Mouse (Mus musculus) stomach, embryonic 14.5 days (tissue): ENCODE results near the gene Iqsec2. TPM values are rescaled to one million over a fixed set of nuclear protein-coding genes. Genes with fewer than 3 reads are reported as not detected.

Experiments used
- ATAC-seq: fragments of 200-750 bp; cut with Nextera tagmentation; 2 replicates; pipeline ENCODE4 v1.8.0; 2017; ENCODE audit warnings: low read depth, moderate TSS enrichment; ENCODE audit not compliant: insufficient number of reproducible peaks, insufficient read depth, low FRiP score
- H3K27ac ChIP-seq: fragments of 300-500 bp; sonication (generic); 2 replicates; pipeline ENCODE4 v1.5.1; 2014; ENCODE audit warnings: mild to moderate bottlenecking, low read length, moderate library complexity, mixed read lengths
- H3K27me3 ChIP-seq: fragments of 300-500 bp; sonication (generic); 2 replicates; pipeline ENCODE4 v1.6.1; 2014; ENCODE audit warnings: low read length, control low read depth, mixed read lengths; ENCODE audit not compliant: control insufficient read depth, insufficient read depth
- H3K36me3 ChIP-seq: fragments of 300-500 bp; sonication (generic); 2 replicates; pipeline ENCODE4 v1.6.1; 2014; ENCODE audit warnings: mild to moderate bottlenecking, control low read depth, low read length, moderate library complexity, mixed read lengths; ENCODE audit not compliant: control insufficient read depth, insufficient read depth
- H3K4me1 ChIP-seq: fragments of 300-500 bp; sonication (generic); 2 replicates; pipeline ENCODE4 v1.6.1; 2014; ENCODE audit warnings: low read length, control low read depth, mixed read lengths; ENCODE audit not compliant: control insufficient read depth, insufficient read depth
- H3K4me2 ChIP-seq: fragments of 300-500 bp; sonication (generic); replicated peaks from 2 replicates; pipeline ENCODE4 v1.6.1; 2014; ENCODE audit warnings: low read depth, low read length, control low read depth
- H3K4me3 ChIP-seq: fragments of 300-500 bp; sonication (generic); 2 replicates; pipeline ENCODE4 v1.5.1; 2014; ENCODE audit warnings: low read depth, low read length, control low read depth
- H3K9ac ChIP-seq: fragments of 300-500 bp; sonication (generic); replicated peaks from 2 replicates; pipeline ENCODE4 v1.6.1; 2014; ENCODE audit warnings: low read depth, mild to moderate bottlenecking, control low read depth, low read length, moderate library complexity, mixed read lengths
- H3K9me3 ChIP-seq: fragments of 300-500 bp; sonication (generic); 2 replicates; pipeline ENCODE4 v1.6.1; 2016; ENCODE audit warnings: low read depth, low read length, control low read depth; ENCODE audit not compliant: control insufficient read depth
- WGBS: fragments of 180-500 bp; shearing (Covaris S2); extraction: QIAGEN DNeasy Blood & Tissue Kit; methylation state at CpG from one replicate; pipeline ENCODE4 v1.1.7; 2014; 5-methylcytosine and 5-hydroxymethylcytosine counted together
- polyA plus RNA-seq: library from polyadenylated mRNA; unstranded; fragments of >200 nt; fragmentation: Nextera tagmentation; extraction: Ambion mirVana; gene quantifications from 2 replicates; pipeline ENCODE4 v1.2.1, GENCODE M21; 2014

Gene Iqsec2
- polyA plus RNA-seq, 1 experiment from 2014 or later = 4.8 TPM

- 0 out of 2 replicates have a peak, but pooled peaks cover 2% of the 10 kb centered on the region for H3K27me3 ChIP-seq
- H3K4me1 ChIP-seq = no peaks in the 10 kb centered on the region
- peak; percentile 37; the same call in 1 of the 2 replicates for ATAC-seq
- no peak overlapping the region for H3K27ac ChIP-seq
- H3K9ac ChIP-seq = no peak overlapping the region
- no peak overlapping the region for H3K4me2 ChIP-seq
- H3K4me3 ChIP-seq = no peak overlapping the region
- 57% methylated on average over 6 of the region's 6 CpGs for WGBS
- H3K36me3 ChIP-seq = no peaks in the 10 kb centered on the region
- no peaks in the 10 kb centered on the region for H3K9me3 ChIP-seq
Measured at GRCm38 (mm10) chrX:152171041-152172026, 27.3 kb downstream of the Iqsec2 start.

GRCm38 (mm10) chrX:152172487-152172935 lies 28.4 kb downstream of the Iqsec2 start:
- 0 out of 2 replicates have a peak, but pooled peaks have one; percentile 63 for ATAC-seq
- Histone ChIP-seq H3K9ac (no peak overlapping the region), H3K4me3 (no peak overlapping the region), H3K4me2 (no peak overlapping the region), H3K27ac (no peak overlapping the region; the same call in 1 of the 2 replicates), H3K4me1 (no peaks in the 10 kb centered on the region), H3K36me3 (no peaks in the 10 kb centered on the region), H3K9me3 (no peaks in the 10 kb centered on the region), H3K27me3 (no peaks in the 10 kb centered on the region)
- 32% methylated on average over 3 of the region's 3 CpGs for whole genome bisulfite sequencing

- ATAC-seq = 0 out of 2 replicates have a peak, but pooled peaks have one; percentile 39
- WGBS = 39% methylated on average over 3 of the region's 3 CpGs
- no peak overlapping the region for H3K9ac ChIP-seq
- no peaks in the 10 kb centered on the region for H3K36me3 ChIP-seq
- H3K27me3 ChIP-seq = no peaks in the 10 kb centered on the region
- H3K9me3 ChIP-seq = no peaks in the 10 kb centered on the region
- no peak overlapping the region for H3K4me2 ChIP-seq
- no peak overlapping the region for H3K27ac ChIP-seq
- no peaks in the 10 kb centered on the region for H3K4me1 ChIP-seq
- no peak overlapping the region for H3K4me3 ChIP-seq
Measured at GRCm38 (mm10) chrX:152175284-152175683, 31.2 kb downstream of the Iqsec2 start.

- H3K9ac ChIP-seq = no peak overlapping the region
- H3K9me3 ChIP-seq = no peaks in the 10 kb centered on the region
- H3K4me2 ChIP-seq = no peak overlapping the region
- H3K27me3 ChIP-seq = no peaks in the 10 kb centered on the region
- H3K36me3 ChIP-seq = no peaks in the 10 kb centered on the region
- no peak overlapping the region for H3K4me3 ChIP-seq
- H3K4me1 ChIP-seq = no peaks in the 10 kb centered on the region
- H3K27ac ChIP-seq = no peak overlapping the region
- no peak for ATAC-seq
- WGBS = 93% methylated on average over 2 of the region's 2 CpGs
Measured at GRCm38 (mm10) chrX:152177897-152178296, 33.8 kb downstream of the Iqsec2 start.

GRCm38 (mm10) chrX:152178843-152179545 lies 34.9 kb downstream of the Iqsec2 start:
- H3K9ac ChIP-seq = no peak overlapping the region
- no peaks in the 10 kb centered on the region for H3K9me3 ChIP-seq
- peak overlapping the region; percentile 32 for H3K4me2 ChIP-seq
- 56% methylated on average over 7 of the region's 8 CpGs for WGBS
- ATAC-seq = peak; percentile 76; the same call in 1 of the 2 replicates
- no peaks in the 10 kb centered on the region for H3K27me3 ChIP-seq
- H3K4me1 ChIP-seq = no peaks in the 10 kb centered on the region
- H3K4me3 ChIP-seq = peak overlapping the region; percentile 24; the same call in 1 of the 2 replicates
- H3K36me3 ChIP-seq = no peaks in the 10 kb centered on the region
- no peak overlapping the region for H3K27ac ChIP-seq

GRCm38 (mm10) chrX:152179670-152180656 lies 35.9 kb downstream of the Iqsec2 start:
- Histone ChIP-seq H3K4me1 (no peaks in the 10 kb centered on the region), H3K4me3 (no peak overlapping the region), H3K36me3 (no peaks in the 10 kb centered on the region), H3K4me2 (peak overlapping the region; percentile 32; the same call in 1 of the 2 replicates), H3K9ac (no peak overlapping the region), H3K27me3 (no peaks in the 10 kb centered on the region), H3K9me3 (no peaks in the 10 kb centered on the region), H3K27ac (no peak overlapping the region)
- ATAC-seq = no peak
- WGBS = 60% methylated on average over 7 of the region's 7 CpGs

GRCm38 (mm10) chrX:152187151-152187550 lies 43.1 kb downstream of the Iqsec2 start:
- no peak overlapping the region for H3K9ac ChIP-seq
- H3K27me3 ChIP-seq = no peaks in the 10 kb centered on the region
- H3K9me3 ChIP-seq = no peaks in the 10 kb centered on the region
- no peak overlapping the region for H3K4me2 ChIP-seq
- no peaks in the 10 kb centered on the region for H3K4me1 ChIP-seq
- H3K4me3 ChIP-seq = no peak overlapping the region
- no peak overlapping the region for H3K27ac ChIP-seq
- no peaks in the 10 kb centered on the region for H3K36me3 ChIP-seq
- no peak for ATAC-seq
